Mouse (Mus musculus) midbrain, embryonic 13.5 days (tissue): ENCODE data around the gene Cnih3. TPM values are rescaled to one million over a fixed set of nuclear protein-coding genes. Genes with fewer than 3 reads are reported as not detected.

Source experiments
- ATAC-seq: fragments of 200-750 bp; cut with Nextera tagmentation; 2 replicates; pipeline ENCODE4 v1.8.0; 2017; ENCODE audit warnings: mild to moderate bottlenecking, moderate TSS enrichment, moderate library complexity
- H3K27ac ChIP-seq: fragments of 300-500 bp; sonication (generic); 2 replicates; pipeline ENCODE4 v1.5.1; 2015; ENCODE audit warnings: inconsistent platforms, mild to moderate bottlenecking, moderate library complexity
- H3K27me3 ChIP-seq: fragments of 300-500 bp; sonication (generic); 2 replicates; pipeline ENCODE4 v1.6.1; 2015; ENCODE audit warnings: mild to moderate bottlenecking, inconsistent platforms
- H3K36me3 ChIP-seq: fragments of 300-500 bp; sonication (generic); 2 replicates; pipeline ENCODE4 v1.6.1; 2015; ENCODE audit warnings: mild to moderate bottlenecking, inconsistent platforms
- H3K4me1 ChIP-seq: fragments of 300-500 bp; sonication (generic); replicated peaks from 2 replicates; pipeline ENCODE4 v1.6.1; 2015; ENCODE audit warnings: inconsistent platforms
- H3K4me2 ChIP-seq: fragments of 300-500 bp; sonication (generic); replicated peaks from 2 replicates; pipeline ENCODE4 v1.6.1; 2015; ENCODE audit warnings: moderate library complexity, mild to moderate bottlenecking, inconsistent platforms
- H3K4me3 ChIP-seq: fragments of 300-500 bp; sonication (generic); replicated peaks from 2 replicates; pipeline ENCODE4 v1.5.1; 2015; ENCODE audit warnings: mild to moderate bottlenecking, inconsistent platforms
- H3K9ac ChIP-seq: fragments of 300-500 bp; sonication (generic); replicated peaks from 2 replicates; pipeline ENCODE4 v1.6.1; 2015; ENCODE audit warnings: mild to moderate bottlenecking, inconsistent platforms
- H3K9me3 ChIP-seq: fragments of 300-500 bp; sonication (generic); 2 replicates; pipeline ENCODE4 v1.6.1; 2016; ENCODE audit warnings: mild to moderate bottlenecking, inconsistent platforms
- WGBS: fragments of 180-500 bp; shearing (Covaris S2); methylation state at CpG from one replicate; pipeline ENCODE4 v1.1.7; 2015; 5-methylcytosine and 5-hydroxymethylcytosine counted together
- polyA plus RNA-seq: library from polyadenylated mRNA; unstranded; fragments of >200 nt; fragmentation: Nextera tagmentation; extraction: Ambion mirVana; gene quantifications from 2 replicates; pipeline ENCODE4 v1.2.1, GENCODE M21; 2015

Gene Cnih3
- polyA plus RNA-seq, 1 experiment from 2014 or later, result 3.8 TPM

- Histone ChIP-seq H3K9ac (no peak overlapping the region), H3K4me1 (no peaks in the 10 kb centered on the region), H3K4me3 (no peak overlapping the region), H3K27me3 (no peaks in the 10 kb centered on the region), H3K36me3 (no peaks in the 10 kb centered on the region), H3K9me3 (no peaks in the 10 kb centered on the region), H3K27ac (no peak overlapping the region), H3K4me2 (no peak overlapping the region)
- ATAC-seq, result no peak
- 59% methylated on average over 5 of the region's 5 CpGs for WGBS
These were observed 112.6 kb downstream of the Cnih3 start for GRCm38 (mm10) chr1:181465027-181465426.

- no peaks in the 10 kb centered on the region for H3K36me3 ChIP-seq
- H3K27me3 ChIP-seq, result no peaks in the 10 kb centered on the region
- 89% methylated on average over 6 of the region's 6 CpGs for WGBS
- H3K4me1 ChIP-seq, result no peaks in the 10 kb centered on the region
- H3K4me3 ChIP-seq, result no peak overlapping the region
- H3K9ac ChIP-seq, result no peak overlapping the region
- H3K27ac ChIP-seq, result no peak overlapping the region
- H3K4me2 ChIP-seq, result no peak overlapping the region
- 0 out of 2 replicates have a peak, but pooled peaks cover 3% of the 10 kb centered on the region for H3K9me3 ChIP-seq
- no peak for ATAC-seq
These were observed 113.6 kb downstream of the Cnih3 start for GRCm38 (mm10) chr1:181466040-181466439.

- Histone ChIP-seq H3K4me1 (no peaks in the 10 kb centered on the region), H3K36me3 (no peaks in the 10 kb centered on the region), H3K4me3 (no peak overlapping the region), H3K27me3 (no peaks in the 10 kb centered on the region), H3K9me3 (0 out of 2 replicates have a peak, but pooled peaks cover 10% of the 10 kb centered on the region), H3K9ac (no peak overlapping the region), H3K27ac (no peak overlapping the region), H3K4me2 (no peak overlapping the region)
- ATAC-seq, result no peak
- 75% methylated on average over 17 of the region's 17 CpGs for WGBS
These were observed 114.3 kb downstream of the Cnih3 start for GRCm38 (mm10) chr1:181466601-181467320.

- 91% methylated on average over 6 of the region's 6 CpGs for WGBS
- Histone ChIP-seq H3K4me3 (no peak overlapping the region), H3K27ac (no peak overlapping the region)
These were observed 114.9 kb downstream of the Cnih3 start for GRCm38 (mm10) chr1:181467321-181467670.

GRCm38 (mm10) chr1:181469415-181469814 lies 117.0 kb downstream of the Cnih3 start:
- H3K4me1 ChIP-seq, result no peaks in the 10 kb centered on the region
- no peak overlapping the region for H3K27ac ChIP-seq
- H3K9ac ChIP-seq, result no peak overlapping the region
- no peak overlapping the region for H3K4me3 ChIP-seq
- no peak overlapping the region for H3K4me2 ChIP-seq
- 91% methylated on average over 8 of the region's 8 CpGs for WGBS
- no peak for ATAC-seq
- no peaks in the 10 kb centered on the region for H3K27me3 ChIP-seq
- H3K9me3 ChIP-seq, result 0 out of 2 replicates have a peak, but pooled peaks cover 10% of the 10 kb centered on the region
- no peaks in the 10 kb centered on the region for H3K36me3 ChIP-seq

More at GRCm38 (mm10) chr1:181467321-181467670, 114.9 kb downstream of the Cnih3 start:
- Histone ChIP-seq H3K4me1 (no peaks in the 10 kb centered on the region), H3K27me3 (no peaks in the 10 kb centered on the region), H3K4me2 (no peak overlapping the region), H3K36me3 (no peaks in the 10 kb centered on the region), H3K9me3 (0 out of 2 replicates have a peak, but pooled peaks cover 10% of the 10 kb centered on the region), H3K9ac (no peak overlapping the region)
- ATAC-seq, result no peak

DNA sequence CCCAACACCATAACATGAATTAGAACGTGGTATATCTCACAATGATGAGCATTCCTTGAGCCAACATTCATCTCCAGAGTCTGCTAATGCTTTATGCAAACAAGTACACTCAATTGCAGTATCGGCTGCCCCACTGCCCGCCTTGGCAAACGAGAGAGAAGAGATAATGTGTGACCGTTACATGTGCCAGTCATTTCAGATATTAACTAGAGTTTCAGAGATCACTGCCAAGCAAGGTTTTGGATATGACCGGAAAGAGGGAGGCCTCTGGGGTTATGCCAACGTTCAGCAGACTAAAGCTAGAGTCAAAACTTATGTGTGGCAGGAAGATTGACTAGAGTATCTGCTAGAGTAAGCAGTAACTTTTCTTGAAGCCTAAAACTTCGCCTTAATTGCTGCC lies 123.7 kb downstream of the Cnih3 start:
- no peak overlapping the region for H3K27ac ChIP-seq
- H3K4me3 ChIP-seq, result no peak overlapping the region
- H3K4me2 ChIP-seq, result no peak overlapping the region
- no peaks in the 10 kb centered on the region for H3K27me3 ChIP-seq
- no peak overlapping the region for H3K9ac ChIP-seq
- H3K9me3 ChIP-seq, result 0 out of 2 replicates have a peak, but pooled peaks cover 6% of the 10 kb centered on the region
- WGBS, result 85% methylated on average over 8 of the region's 8 CpGs
- no peaks in the 10 kb centered on the region for H3K36me3 ChIP-seq
- ATAC-seq, result no peak
- 0 out of 2 replicates have a peak, but pooled peaks cover 2% of the 10 kb centered on the region for H3K4me1 ChIP-seq

DNA sequence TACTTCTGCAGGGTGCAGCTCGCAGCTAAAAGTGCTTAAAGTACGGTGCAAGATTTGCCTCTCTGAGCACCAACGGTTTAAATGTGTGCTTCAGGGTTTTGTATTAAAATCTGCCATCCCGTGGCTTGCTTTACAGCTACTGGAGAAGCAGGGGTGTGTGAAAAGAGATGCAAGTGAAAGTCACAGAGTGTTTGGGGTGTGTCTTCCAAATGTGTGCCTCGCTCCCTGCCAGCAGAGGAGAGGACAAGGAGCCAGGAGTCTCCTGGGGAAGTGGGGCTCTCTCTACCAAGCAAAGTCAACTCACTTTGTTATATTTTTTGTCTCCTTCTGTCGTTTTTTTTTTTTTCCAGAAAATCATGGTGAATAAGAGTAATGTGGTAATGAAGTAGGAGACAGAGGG lies 124.1 kb downstream of the Cnih3 start:
- 80% methylated on average over 6 of the region's 6 CpGs for WGBS
- Histone ChIP-seq H3K36me3 (no peaks in the 10 kb centered on the region), H3K27ac (no peak overlapping the region), H3K27me3 (no peaks in the 10 kb centered on the region), H3K9me3 (0 out of 2 replicates have a peak, but pooled peaks cover 2% of the 10 kb centered on the region), H3K4me2 (no peak overlapping the region), H3K9ac (no peak overlapping the region), H3K4me1 (0 out of 2 replicates have a peak, but pooled peaks cover 2% of the 10 kb centered on the region), H3K4me3 (no peak overlapping the region)
- ATAC-seq, result no peak

DNA sequence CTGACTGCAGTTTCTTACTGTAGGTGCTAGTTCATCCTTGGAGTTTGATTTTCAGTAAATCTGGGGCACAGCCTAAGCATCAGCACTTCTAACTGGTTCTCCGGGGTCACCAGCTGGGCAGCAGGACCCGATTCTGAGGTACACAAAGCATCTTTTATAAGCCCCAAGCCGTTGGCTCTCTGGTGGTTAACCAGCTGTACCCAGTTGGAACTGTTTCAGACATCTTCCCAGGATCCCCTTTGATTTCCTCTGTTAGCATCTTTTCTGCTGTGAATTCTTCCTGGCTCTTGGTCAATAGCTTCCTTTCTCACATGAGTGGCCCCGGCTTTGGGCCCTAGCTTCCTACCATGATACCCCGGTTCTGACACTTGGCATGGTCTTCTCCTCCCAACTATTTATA lies 132.3 kb downstream of the Cnih3 start:
- WGBS, result 73% methylated on average over 5 of the region's 5 CpGs
- Histone ChIP-seq H3K4me2 (no peak overlapping the region), H3K27me3 (no peaks in the 10 kb centered on the region), H3K4me3 (no peak overlapping the region), H3K4me1 (peaks cover 7% of the 10 kb centered on the region), H3K36me3 (no peaks in the 10 kb centered on the region), H3K27ac (no peak overlapping the region), H3K9me3 (no peaks in the 10 kb centered on the region), H3K9ac (no peak overlapping the region)
- ATAC-seq, result no peak

- no peaks in the 10 kb centered on the region for H3K36me3 ChIP-seq
- no peak overlapping the region for H3K9ac ChIP-seq
- H3K4me1 ChIP-seq, result no peaks in the 10 kb centered on the region
- no peaks in the 10 kb centered on the region for H3K9me3 ChIP-seq
- H3K4me2 ChIP-seq, result no peak overlapping the region
- no peaks in the 10 kb centered on the region for H3K27me3 ChIP-seq
- ATAC-seq, result no peak
- H3K27ac ChIP-seq, result no peak overlapping the region
- no peak overlapping the region for H3K4me3 ChIP-seq
- WGBS, result 100% methylated on average over 2 of the region's 2 CpGs
These were observed 151.0 kb downstream of the Cnih3 start for GRCm38 (mm10) chr1:181503471-181503870.

DNA sequence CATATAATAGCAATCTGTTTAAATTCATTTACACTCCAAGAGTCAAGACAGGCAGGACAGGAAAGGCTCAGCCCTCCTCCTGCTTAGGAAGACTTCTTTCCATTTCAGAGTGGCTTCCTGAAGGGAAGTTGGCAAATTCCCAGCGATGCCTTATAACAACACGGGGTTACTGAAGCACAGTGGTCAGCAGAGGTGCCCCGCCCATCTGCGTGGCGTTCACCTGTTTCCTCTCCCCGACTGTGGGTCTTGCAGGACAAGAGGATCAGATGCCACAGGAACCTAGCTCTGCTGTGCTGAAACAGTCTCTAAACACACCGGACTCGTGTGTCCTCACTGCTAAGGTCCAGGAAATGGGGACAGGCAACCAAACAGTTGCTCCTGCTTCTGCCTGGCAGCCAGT lies 152.9 kb downstream of the Cnih3 start:
- H3K27me3 ChIP-seq, result no peaks in the 10 kb centered on the region
- H3K4me1 ChIP-seq, result no peaks in the 10 kb centered on the region
- no peaks in the 10 kb centered on the region for H3K9me3 ChIP-seq
- no peaks in the 10 kb centered on the region for H3K36me3 ChIP-seq
- no peak for ATAC-seq
- H3K4me3 ChIP-seq, result no peak overlapping the region
- no peak overlapping the region for H3K4me2 ChIP-seq
- 74% methylated on average over 8 of the region's 8 CpGs for WGBS
- no peak overlapping the region for H3K9ac ChIP-seq
- no peak overlapping the region for H3K27ac ChIP-seq
